Mouse (Mus musculus) hindbrain, embryonic 12.5 days (tissue): ENCODE measurements around the gene Selenow. TPM values are rescaled to one million over a fixed set of nuclear protein-coding genes. Genes with fewer than 3 reads are reported as not detected.
"Not testable (repeated sequence)": the region's sequence is repeated elsewhere in the genome, so short reads cannot be mapped to it uniquely, and the experiment has no call there.

Experiments
- ATAC-seq: fragments of 200-750 bp; cut with Nextera tagmentation; 2 replicates; pipeline ENCODE4 v1.8.0; 2017; ENCODE audit warnings: moderate TSS enrichment; ENCODE audit not compliant: low FRiP score
- H3K27ac ChIP-seq: fragments of 300-500 bp; sonication (generic); 2 replicates; pipeline ENCODE4 v1.5.1; 2016; ENCODE audit warnings: mild to moderate bottlenecking
- H3K27me3 ChIP-seq: fragments of 300-500 bp; sonication (generic); 2 replicates; pipeline ENCODE4 v1.6.1; 2016; ENCODE audit warnings: mild to moderate bottlenecking
- H3K36me3 ChIP-seq: fragments of 300-500 bp; sonication (generic); 2 replicates; pipeline ENCODE4 v1.6.1; 2016; ENCODE audit warnings: mild to moderate bottlenecking
- H3K4me1 ChIP-seq: fragments of 300-500 bp; sonication (generic); 2 replicates; pipeline ENCODE4 v1.6.1; 2016
- H3K4me2 ChIP-seq: fragments of 300-500 bp; sonication (generic); replicated peaks from 2 replicates; pipeline ENCODE4 v1.6.1; 2016; ENCODE audit warnings: mild to moderate bottlenecking
- H3K4me3 ChIP-seq: fragments of 300-500 bp; sonication (generic); 2 replicates; pipeline ENCODE4 v1.5.1; 2016; ENCODE audit warnings: mild to moderate bottlenecking
- H3K9ac ChIP-seq: fragments of 300-500 bp; sonication (generic); 2 replicates; pipeline ENCODE4 v1.6.1; 2016; ENCODE audit warnings: mild to moderate bottlenecking, moderate library complexity
- H3K9me3 ChIP-seq: fragments of 300-500 bp; sonication (generic); replicated peaks from 2 replicates; pipeline ENCODE4 v1.6.1; 2016; ENCODE audit warnings: mild to moderate bottlenecking
- WGBS: fragments of 180-500 bp; shearing (Covaris S2); methylation state at CpG from one replicate; pipeline ENCODE4 v1.1.7; 2016; 5-methylcytosine and 5-hydroxymethylcytosine counted together
- polyA plus RNA-seq: library from polyadenylated mRNA; unstranded; fragments of >200 nt; fragmentation: Nextera tagmentation; extraction: Ambion mirVana; gene quantifications from 2 replicates; pipeline ENCODE4 v1.2.1, GENCODE M21; 2016

The Selenow gene
- polyA plus RNA-seq, 1 experiment from 2014 or later = 1,118 TPM

DNA sequence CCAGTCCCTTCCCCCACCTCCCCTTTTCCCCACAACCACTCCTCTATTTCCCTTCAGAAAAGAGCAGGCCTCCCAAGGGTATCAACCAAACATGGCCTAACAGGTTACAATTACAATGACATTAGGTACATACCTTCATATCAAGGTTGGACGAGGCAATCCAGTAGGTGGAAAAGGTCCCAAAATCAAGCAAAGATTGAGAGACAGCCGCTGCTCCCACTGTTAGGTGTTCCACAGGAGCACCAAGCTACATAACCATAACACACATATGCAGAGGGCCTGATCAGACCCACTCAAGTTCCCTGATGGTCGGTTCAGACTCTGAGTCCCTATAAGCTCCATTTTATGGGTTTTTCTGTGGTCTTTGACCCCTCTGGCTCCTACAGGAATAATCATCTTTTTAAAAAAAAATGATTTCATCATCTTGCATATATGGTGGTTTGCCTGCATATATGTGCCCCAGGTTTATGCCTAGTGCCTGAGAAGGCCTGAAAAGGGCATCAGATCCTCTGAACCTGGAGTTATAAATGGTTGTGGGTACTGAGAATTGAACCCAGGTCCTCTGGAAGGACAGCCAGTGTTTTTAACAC lies 6.0 kb downstream of the Selenow start:
- Histone ChIP-seq H3K27me3 (no peaks in the 10 kb centered on the region), H3K4me3 (no peak overlapping the region), H3K9me3 (no peaks in the 10 kb centered on the region), H3K4me2 (no peak overlapping the region), H3K36me3 (peaks cover 38% of the 10 kb centered on the region), H3K4me1 (peaks cover 18% of the 10 kb centered on the region), H3K27ac (no peak overlapping the region), H3K9ac (no peak overlapping the region)
- ATAC-seq = no peak
- 89% methylated on average over 3 of the region's 3 CpGs for WGBS

DNA sequence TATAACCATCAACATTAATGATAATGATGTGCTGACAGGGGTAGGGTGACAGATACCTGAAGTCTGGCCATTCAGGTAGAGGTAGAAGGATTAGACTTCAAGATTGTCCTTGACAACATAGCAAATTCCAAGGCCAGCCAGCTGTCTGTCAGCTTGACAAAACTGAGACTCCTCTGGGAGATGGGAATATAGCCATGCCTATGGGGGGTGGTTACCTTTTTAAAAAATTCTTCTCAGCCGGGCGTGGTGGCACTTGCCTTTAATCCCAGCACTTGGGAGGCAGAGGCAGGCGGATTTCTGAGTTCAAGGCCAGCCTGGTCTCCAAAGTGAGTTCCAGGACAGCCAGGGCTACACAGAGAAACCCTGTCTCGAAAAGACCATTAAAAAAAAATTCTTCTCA lies 6.5 kb downstream of the Selenow start:
- Histone ChIP-seq H3K4me1 (peaks cover 12% of the 10 kb centered on the region), H3K36me3 (peaks cover 38% of the 10 kb centered on the region)
- not testable (repeated sequence) for H3K9me3 ChIP-seq, H3K4me3 ChIP-seq, H3K27me3 ChIP-seq, ATAC-seq, H3K4me2 ChIP-seq, H3K9ac ChIP-seq, H3K27ac ChIP-seq
- 89% methylated on average over 4 of the region's 4 CpGs for WGBS

DNA sequence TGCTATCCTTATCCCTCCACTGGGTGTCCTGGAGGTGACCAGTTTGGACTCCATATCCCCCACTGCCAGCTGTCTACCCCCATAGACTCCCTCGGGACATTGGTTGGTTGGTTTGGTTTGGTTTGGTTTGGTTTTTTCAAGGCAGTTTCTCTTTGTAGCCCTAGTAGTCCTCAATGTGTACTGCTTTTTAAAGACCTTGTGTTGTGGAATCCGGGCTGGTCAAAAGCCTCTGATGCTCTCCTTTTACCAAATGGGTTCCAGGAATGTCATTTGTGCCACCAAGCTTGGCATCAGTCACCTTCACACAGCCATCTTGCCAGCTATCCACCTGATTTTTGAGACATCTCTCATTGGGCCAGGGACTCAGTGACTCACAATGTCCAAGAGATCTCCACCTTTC lies 7.5 kb downstream of the Selenow start:
- 91% methylated on average over 2 of the region's 2 CpGs for WGBS
- no peak overlapping the region for H3K4me2 ChIP-seq
- no peak overlapping the region for H3K27ac ChIP-seq
- no peak overlapping the region for H3K9ac ChIP-seq
- no peaks in the 10 kb centered on the region for H3K9me3 ChIP-seq
- no peak for ATAC-seq
- H3K36me3 ChIP-seq = peaks cover 32% of the 10 kb centered on the region
- no peak overlapping the region for H3K4me3 ChIP-seq
- H3K4me1 ChIP-seq = 0 out of 2 replicates have a peak, but pooled peaks cover 3% of the 10 kb centered on the region
- H3K27me3 ChIP-seq = no peaks in the 10 kb centered on the region

DNA sequence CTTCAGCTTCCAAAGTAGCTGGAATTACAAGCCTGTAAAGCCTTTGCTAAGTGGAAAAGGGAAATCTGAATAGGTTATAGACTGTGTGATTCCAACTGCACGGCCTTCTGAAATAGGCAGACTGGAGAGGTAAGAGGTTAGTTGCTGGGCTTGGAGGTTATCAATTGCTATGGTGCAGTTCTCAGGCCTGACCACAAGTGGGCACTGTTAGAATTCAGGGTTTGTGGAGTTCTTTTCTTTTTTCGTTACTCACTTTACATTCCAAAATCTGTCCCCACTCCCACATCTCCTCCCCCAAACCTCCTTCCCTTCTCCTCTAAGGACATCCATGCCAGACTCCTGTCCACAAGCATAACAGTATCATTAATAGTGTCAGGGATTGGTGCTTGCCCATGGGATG lies 8.0 kb downstream of the Selenow start:
- Histone ChIP-seq H3K4me1 (no peaks in the 10 kb centered on the region), H3K4me2 (no peak overlapping the region), H3K36me3 (peaks cover 27% of the 10 kb centered on the region), H3K27me3 (no peaks in the 10 kb centered on the region), H3K9me3 (no peaks in the 10 kb centered on the region), H3K4me3 (no peak overlapping the region), H3K9ac (no peak overlapping the region), H3K27ac (no peak overlapping the region)
- no peak for ATAC-seq
- WGBS = 46% methylated on average over 2 of the region's 2 CpGs

DNA sequence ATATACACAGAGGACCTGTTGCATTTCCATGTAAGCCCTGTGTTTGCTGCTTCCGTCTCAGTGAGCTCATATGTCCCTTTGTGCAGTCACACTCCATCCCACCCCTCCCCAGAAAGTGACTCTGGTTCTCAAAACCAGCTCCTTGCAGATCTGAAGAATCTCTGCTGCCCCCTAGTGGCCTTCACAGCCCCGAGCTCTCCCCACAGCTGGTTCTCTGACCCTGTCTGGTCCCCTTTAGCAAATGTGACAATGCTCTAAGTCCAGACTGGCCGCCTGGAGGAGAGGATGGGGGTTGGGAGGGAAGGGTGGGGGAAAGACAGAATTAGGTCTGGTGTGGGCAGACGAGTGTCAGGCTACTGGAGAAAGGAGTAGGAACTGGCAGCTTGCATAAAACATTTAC lies 10.0 kb downstream of the Selenow start:
- no peak overlapping the region for H3K27ac ChIP-seq
- H3K4me3 ChIP-seq = no peak overlapping the region
- H3K4me2 ChIP-seq = no peak overlapping the region
- no peak overlapping the region for H3K9ac ChIP-seq
- 2% methylated on average over 4 of the region's 4 CpGs for WGBS
- ATAC-seq = peak; percentile 60
- peaks cover 10% of the 10 kb centered on the region; the same call in 1 of the 2 replicates for H3K36me3 ChIP-seq
- no peaks in the 10 kb centered on the region for H3K4me1 ChIP-seq
- no peaks in the 10 kb centered on the region for H3K9me3 ChIP-seq
- no peaks in the 10 kb centered on the region for H3K27me3 ChIP-seq

DNA sequence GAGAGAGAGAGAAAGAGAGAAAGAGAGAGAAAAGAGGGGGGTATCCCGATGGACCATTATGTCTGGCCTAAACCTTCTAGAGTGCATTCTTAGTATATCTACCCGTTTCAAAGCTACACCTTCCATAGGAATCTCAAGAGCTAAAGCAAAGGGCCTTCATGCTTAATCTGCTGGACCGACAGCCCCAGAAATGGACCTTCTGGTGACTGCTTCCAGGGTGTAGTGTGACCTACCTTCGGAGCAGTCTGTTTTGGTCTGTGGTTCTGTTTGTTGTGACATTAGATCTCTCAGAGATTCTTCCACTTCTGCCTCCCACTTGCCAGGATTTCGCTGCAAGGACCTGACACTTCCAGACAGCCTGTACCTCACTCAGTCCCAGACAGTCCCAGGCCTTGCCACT lies 11.7 kb downstream of the Selenow start:
- Histone ChIP-seq H3K4me3 (no peak overlapping the region), H3K9me3 (no peaks in the 10 kb centered on the region), H3K27ac (no peak overlapping the region), H3K36me3 (no peaks in the 10 kb centered on the region), H3K4me2 (no peak overlapping the region), H3K9ac (no peak overlapping the region), H3K27me3 (no peaks in the 10 kb centered on the region), H3K4me1 (no peaks in the 10 kb centered on the region)
- 82% methylated on average over 5 of the region's 5 CpGs for WGBS
- no peak for ATAC-seq

DNA sequence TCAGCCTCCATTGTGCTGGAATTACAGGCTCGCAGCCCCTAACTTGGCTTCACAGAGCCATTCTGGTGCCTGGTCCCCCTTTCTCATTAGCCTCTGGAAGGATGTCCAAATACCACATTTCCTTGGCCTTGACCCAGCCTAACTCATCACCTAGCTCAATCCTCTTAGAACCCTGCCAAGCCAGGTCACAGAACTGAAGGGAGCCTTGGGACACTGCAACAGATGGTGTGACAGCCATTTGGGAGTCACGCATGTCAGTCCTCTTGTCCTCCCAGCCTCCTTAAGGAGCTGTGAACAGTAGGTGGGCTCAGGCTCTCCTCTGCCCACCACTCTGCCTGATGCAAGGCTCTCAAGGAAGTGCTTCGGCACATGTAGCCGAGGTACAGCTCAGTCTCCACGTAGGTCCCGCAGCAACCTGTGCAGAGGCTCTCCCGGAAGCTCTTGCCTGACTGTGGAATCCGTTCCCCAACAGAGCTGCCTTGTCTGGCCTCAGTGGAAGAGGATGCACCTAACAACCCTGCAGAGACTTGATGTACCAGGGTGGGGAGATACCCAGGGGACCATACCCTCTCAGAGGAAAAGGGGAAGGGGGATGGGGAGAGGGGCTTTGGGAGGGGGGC lies 14.1 kb downstream of the Selenow start:
- ATAC-seq = no peak
- Histone ChIP-seq H3K4me1 (no peaks in the 10 kb centered on the region), H3K36me3 (no peaks in the 10 kb centered on the region), H3K9ac (no peak overlapping the region), H3K27ac (no peak overlapping the region), H3K4me3 (no peak overlapping the region), H3K9me3 (no peaks in the 10 kb centered on the region), H3K4me2 (no peak overlapping the region), H3K27me3 (no peaks in the 10 kb centered on the region)
- WGBS = 78% methylated on average over 8 of the region's 8 CpGs

DNA sequence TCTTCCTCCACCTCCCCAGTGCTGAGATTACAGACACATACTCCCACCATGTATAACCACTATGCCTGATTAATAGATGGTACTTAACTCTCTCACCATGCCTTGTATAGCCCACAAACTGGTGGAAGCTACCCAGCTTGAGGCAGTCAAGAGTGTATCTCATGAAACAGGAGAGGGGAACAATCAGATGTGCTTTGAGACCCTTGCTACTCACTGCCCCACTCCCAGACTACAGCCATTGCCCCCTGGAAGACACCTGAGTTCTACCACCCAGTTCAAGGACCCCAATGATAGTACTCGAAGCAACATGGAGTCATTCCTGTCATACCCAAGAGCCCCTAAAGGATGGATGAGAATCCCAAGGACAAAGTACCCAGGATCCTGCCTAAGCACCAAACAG lies 15.6 kb downstream of the Selenow start:
- no peak overlapping the region for H3K9ac ChIP-seq
- H3K27ac ChIP-seq = no peak overlapping the region
- 76% methylated on average over 1 of the region's 1 CpGs for WGBS
- no peaks in the 10 kb centered on the region for H3K36me3 ChIP-seq
- H3K9me3 ChIP-seq = no peaks in the 10 kb centered on the region
- no peaks in the 10 kb centered on the region for H3K27me3 ChIP-seq
- H3K4me2 ChIP-seq = no peak overlapping the region
- no peaks in the 10 kb centered on the region for H3K4me1 ChIP-seq
- H3K4me3 ChIP-seq = no peak overlapping the region
- ATAC-seq = no peak

DNA sequence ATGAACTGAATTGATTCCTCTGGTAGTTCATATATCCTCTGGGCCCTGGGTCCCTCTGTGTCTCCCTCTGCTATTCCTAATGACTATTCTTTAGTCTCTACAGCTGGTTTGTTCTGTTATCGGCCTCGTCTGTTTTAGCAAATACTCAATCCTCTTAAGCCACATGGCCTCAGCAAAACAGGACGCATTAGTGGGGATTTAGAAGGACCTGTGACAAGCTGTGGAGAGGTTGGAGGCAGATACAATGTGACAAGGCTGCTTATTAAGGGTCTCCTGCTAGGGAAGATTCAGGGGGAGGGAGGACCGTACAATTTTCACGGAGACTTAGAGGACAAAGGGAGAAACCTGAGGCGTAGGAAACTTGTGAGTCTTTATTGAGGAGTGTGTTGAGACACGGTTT lies 16.3 kb downstream of the Selenow start:
- H3K27ac ChIP-seq = no peak overlapping the region
- no peaks in the 10 kb centered on the region for H3K27me3 ChIP-seq
- H3K4me1 ChIP-seq = no peaks in the 10 kb centered on the region
- WGBS = 81% methylated on average over 7 of the region's 7 CpGs
- H3K36me3 ChIP-seq = no peaks in the 10 kb centered on the region
- no peaks in the 10 kb centered on the region for H3K9me3 ChIP-seq
- no peak overlapping the region for H3K4me3 ChIP-seq
- no peak overlapping the region for H3K4me2 ChIP-seq
- no peak overlapping the region for H3K9ac ChIP-seq
- no peak for ATAC-seq

DNA sequence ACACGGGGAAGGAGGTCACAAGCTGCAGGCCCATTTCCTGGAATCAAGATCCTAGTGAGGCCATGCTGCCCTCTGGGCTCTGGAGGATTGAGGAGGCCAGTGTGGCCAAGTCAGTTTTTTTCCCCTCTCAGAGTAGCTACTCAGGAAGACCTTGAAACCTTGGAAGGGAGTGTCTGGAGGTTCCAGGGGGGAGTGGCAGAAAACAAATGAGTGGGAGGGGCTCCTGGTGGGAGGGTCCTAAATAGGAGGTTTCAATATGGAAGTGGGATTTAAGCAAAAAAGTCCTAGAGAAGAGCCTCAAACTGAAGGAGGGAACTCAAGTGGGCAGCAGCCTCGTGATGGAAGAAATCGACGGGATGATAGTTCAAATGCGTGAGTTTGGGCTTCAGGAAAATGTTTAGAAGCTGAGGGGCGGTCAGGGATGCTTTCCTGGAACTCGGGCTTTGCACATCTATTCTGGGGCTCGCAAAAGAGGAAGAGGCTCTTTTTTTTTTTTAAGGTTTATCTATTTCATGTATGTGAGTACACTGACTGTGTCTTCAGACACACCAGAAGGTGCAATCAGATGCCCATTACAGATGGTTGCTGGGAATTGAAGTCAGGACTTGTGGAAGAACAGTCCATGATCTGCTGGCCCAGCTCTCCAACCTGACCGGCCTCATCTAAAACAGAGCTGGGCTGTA lies 20.7 kb downstream of the Selenow start:
- H3K27ac ChIP-seq = no peak overlapping the region
- no peak overlapping the region for H3K9ac ChIP-seq
- H3K4me1 ChIP-seq = no peaks in the 10 kb centered on the region
- no peaks in the 10 kb centered on the region for H3K36me3 ChIP-seq
- no peaks in the 10 kb centered on the region for H3K27me3 ChIP-seq
- no peaks in the 10 kb centered on the region for H3K9me3 ChIP-seq
- ATAC-seq = no peak
- no peak overlapping the region for H3K4me2 ChIP-seq
- 79% methylated on average over 9 of the region's 9 CpGs for WGBS
- H3K4me3 ChIP-seq = no peak overlapping the region

DNA sequence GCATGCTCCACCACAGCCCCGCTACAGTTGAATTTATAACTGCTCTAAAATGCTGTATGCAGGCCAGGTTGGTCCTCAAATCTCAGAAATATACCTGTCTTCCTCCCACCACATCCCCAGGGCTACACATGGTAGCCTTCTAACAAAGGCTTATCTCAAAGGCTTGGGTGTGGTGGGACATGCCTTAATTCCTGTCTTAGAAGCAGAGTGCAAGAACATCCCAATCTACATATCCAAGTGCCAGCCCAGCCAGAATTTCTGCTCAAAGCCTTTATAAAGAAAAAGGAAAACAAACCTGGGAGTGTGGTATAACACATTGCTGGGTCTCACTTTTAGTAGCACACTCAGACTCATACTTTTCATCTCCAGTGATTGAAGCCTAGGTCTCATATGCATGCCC lies 28.0 kb downstream of the Selenow start:
- Histone ChIP-seq H3K9me3 (no peaks in the 10 kb centered on the region), H3K36me3 (no peaks in the 10 kb centered on the region), H3K4me1 (no peaks in the 10 kb centered on the region), H3K9ac (no peak overlapping the region), H3K27me3 (no peaks in the 10 kb centered on the region), H3K27ac (no peak overlapping the region), H3K4me3 (no peak overlapping the region), H3K4me2 (no peak overlapping the region)
- ATAC-seq = no peak
- 73% methylated on average over 1 of the region's 1 CpGs for WGBS

DNA sequence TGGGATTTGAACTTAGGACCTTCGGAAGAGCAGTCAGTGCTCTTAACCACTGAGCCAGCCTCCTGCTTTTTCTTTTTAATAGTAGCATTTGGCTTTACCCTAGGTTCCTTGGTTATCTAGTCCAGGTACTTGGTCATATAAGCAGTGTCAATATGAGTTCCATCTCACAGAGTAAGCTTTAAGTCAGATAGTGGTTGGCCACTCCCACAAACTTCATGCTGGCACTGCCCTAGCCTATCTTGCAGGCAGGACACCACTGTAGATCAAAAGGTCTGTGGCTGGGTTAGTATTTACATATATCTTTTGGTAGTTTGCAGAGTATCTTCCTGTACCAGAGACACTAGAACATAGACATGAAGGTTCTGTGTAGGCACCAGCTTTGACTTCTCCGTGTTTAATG lies 38.1 kb downstream of the Selenow start:
- Histone ChIP-seq H3K4me3 (no peak overlapping the region), H3K4me2 (no peak overlapping the region), H3K27ac (no peak overlapping the region), H3K4me1 (no peaks in the 10 kb centered on the region), H3K9ac (no peak overlapping the region), H3K36me3 (no peaks in the 10 kb centered on the region), H3K9me3 (no peaks in the 10 kb centered on the region; the same call in 1 of the 2 replicates), H3K27me3 (no peaks in the 10 kb centered on the region)
- no peak for ATAC-seq
- WGBS = 94% methylated on average over 2 of the region's 2 CpGs

DNA sequence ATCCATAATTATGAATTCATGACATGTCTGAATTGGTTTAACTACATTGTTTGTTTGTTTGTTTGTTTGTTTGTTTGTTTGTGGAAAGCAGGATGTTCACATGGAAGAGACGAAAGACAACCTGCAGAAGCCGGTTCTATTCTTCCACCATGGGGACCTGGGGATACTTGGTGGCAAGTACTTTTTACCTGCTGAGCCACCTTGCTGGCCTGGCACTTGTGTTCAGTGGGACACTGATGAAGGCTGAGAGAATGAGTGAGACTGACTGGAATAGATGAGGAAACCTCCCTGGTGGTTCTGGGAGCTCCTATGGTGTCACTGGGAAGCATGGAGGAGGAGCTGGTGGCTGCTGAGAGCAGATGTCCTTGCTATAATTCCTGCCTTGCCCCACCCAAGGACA lies 39.9 kb downstream of the Selenow start, which contains the start of gene Crxos:
Crxos (plus strand) TSS at position 301 of the 400 bp plus-strand sequence.
- Histone ChIP-seq H3K4me2 (no peak within 1 kb of the TSS), H3K27ac (no peak within 1 kb of the TSS), H3K36me3 (no peaks in the 10 kb centered on the region), H3K4me3 (no peak within 1 kb of the TSS), H3K4me1 (no peaks in the 10 kb centered on the region), H3K9ac (no peak within 1 kb of the TSS), H3K9me3 (no peaks in the 10 kb centered on the region; the same call in 1 of the 2 replicates), H3K27me3 (no peaks in the 10 kb centered on the region)
- no peak for ATAC-seq
- 84% methylated on average over 2 of the region's 2 CpGs for WGBS
